Mouse (Mus musculus) retina, adult 2 months (tissue): ENCODE results near the gene Icam5.

Experiments
- DNase-seq: peaks from one replicate; pipeline ENCODE4 v3.0.0-alpha.2; 2012; ENCODE audit warnings: low read depth, low spot score

Gene Icam5

GRCm38 (mm10) chr9:21012368-21012767, 19.5 kb upstream of the Icam5 start:
- no peak for DNase-seq

GRCm38 (mm10) chr9:21014691-21015570, 16.9 kb upstream of the Icam5 start:
- no peak for DNase-seq

- no peak for DNase-seq
These were observed 16.2 kb upstream of the Icam5 start, which contains the start of gene Icam1 for GRCm38 (mm10) chr9:21015571-21016130. Icam1 (plus strand) TSS chr9:21015985.

- no peak for DNase-seq
These were observed 15.3 kb upstream of the Icam5 start for GRCm38 (mm10) chr9:21016331-21017176.

- DNase-seq: no peak
These were observed 14.7 kb upstream of the Icam5 start for GRCm38 (mm10) chr9:21017177-21017575.

GRCm38 (mm10) chr9:21018600-21018999, 13.3 kb upstream of the Icam5 start:
- no peak for DNase-seq

GRCm38 (mm10) chr9:21021363-21021762, 10.5 kb upstream of the Icam5 start:
- DNase-seq: no peak

GRCm38 (mm10) chr9:21022288-21022687, 9.6 kb upstream of the Icam5 start:
- DNase-seq: no peak

- DNase-seq: no peak
These were observed 9.1 kb upstream of the Icam5 start for GRCm38 (mm10) chr9:21022726-21023125.

- no peak for DNase-seq
These were observed 6.5 kb upstream of the Icam5 start for GRCm38 (mm10) chr9:21025258-21025810.

GRCm38 (mm10) chr9:21026849-21027248, 5.0 kb upstream of the Icam5 start:
- DNase-seq: no peak

GRCm38 (mm10) chr9:21027774-21028290, 4.0 kb upstream of the Icam5 start:
- no peak for DNase-seq

- no peak for DNase-seq
These were observed 3.2 kb upstream of the Icam5 start for GRCm38 (mm10) chr9:21028560-21029110.

GRCm38 (mm10) chr9:21029291-21030054, 2.4 kb upstream of the Icam5 start, which contains the start of gene Icam4:
Icam4 (plus strand) TSS chr9:21029373.
- no peak for DNase-seq

GRCm38 (mm10) chr9:21030055-21030600, 1.7 kb upstream of the Icam5 start:
- no peak for DNase-seq

- peak; percentile 56 for DNase-seq
These were observed 1.1 kb upstream of the Icam5 start for GRCm38 (mm10) chr9:21030781-21031250.

- no peak for DNase-seq
These were observed 500 bp upstream of the Icam5 start for GRCm38 (mm10) chr9:21031251-21031895.

GRCm38 (mm10) chr9:21032491-21032890, 618 bp downstream of the Icam5 start:
- DNase-seq: no peak

- no peak for DNase-seq
These were observed 1.3 kb downstream of the Icam5 start for GRCm38 (mm10) chr9:21033136-21033535.
